Comparison of ENCODE assay signal across 36 mouse cellular contexts in the genomic region with DNA sequence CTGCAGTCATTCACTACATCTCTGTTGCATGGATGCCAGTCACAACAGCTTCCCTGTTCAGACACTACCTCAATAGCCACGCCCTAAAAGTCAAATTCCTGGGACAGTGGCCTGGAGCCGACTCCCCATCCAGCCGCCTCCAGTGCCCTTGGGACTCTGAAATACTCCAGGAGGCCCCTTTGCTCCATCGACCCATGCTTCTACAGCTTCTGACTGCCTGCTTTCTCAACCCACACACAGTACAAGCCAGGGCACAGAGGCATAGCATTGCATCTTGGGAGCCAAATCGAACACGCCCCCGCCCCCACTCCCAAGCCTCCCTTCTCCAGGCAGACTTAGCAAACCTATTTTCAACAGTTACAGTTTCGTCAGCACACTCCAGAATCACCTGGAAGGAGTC. TPM values are rescaled to one million over a fixed set of nuclear protein-coding genes. Genes with fewer than 3 reads are reported as not detected.
A peak's percentile ranks its signal among the peaks of the same experiment; 100 is the strongest.
DNase-seq lines count a peak whose midpoint lies in the region; ATAC-seq lines count a peak whose summit lies in the region.
"Had no signal": no experiment of that assay in that cellular context is flagged by ENCODE, and none has a peak within 500 bp of the region (broad histone marks: within the 10 kb centered on the region; RNA-seq: fewer than 3 reads in every experiment).

No protein-coding gene starts in this region.

- H3K36me3 ChIP-seq in limb, embryonic 12.5 days = peaks cover 51% of the 10 kb centered on the region
- peaks cover 47% of the 10 kb centered on the region for H3K36me3 ChIP-seq in limb, embryonic 10.5 days

- no peak for DNase-seq in limb, embryonic 10.5 days (ENCODE audit: low spot score)
- DNase-seq in 3T3-L1 (ENCODE audit: low read depth, low spot score) (peak; percentile 23), ES-CJ7 (ENCODE audit: low read depth, low spot score) (peak; percentile 63)
- DNase-seq in brain, adult 2 months (ENCODE audit: low read depth, low spot score) = peak; percentile 44
- DNase-seq in left cerebral cortex, postnatal 4 days = no peak
- DNase-seq in layer of hippocampus, adult 11-12 months (ENCODE audit: low spot score) = no peak
- no peak for DNase-seq in right cerebral cortex, postnatal 36 days (ENCODE audit: low spot score in 2 of 2)
- DNase-seq: adrenal gland, postnatal 10 days; B cell, adult 2 months; cerebellum, adult 11-12 months; cerebellum, postnatal 10 days; heart, postnatal 14 days; kidney, postnatal 14 days; lung, postnatal 10 days; midbrain, embryonic 14.5 days; right cerebral cortex, adult 18-20 months; right cerebral cortex, postnatal 4 days; thymus, postnatal 4 days had no signal

- WGBS in limb, embryonic 12.5 days = 82% methylated on average over 8 of the region's 8 CpGs
- 88% methylated on average over 8 of the region's 8 CpGs for WGBS in limb, embryonic 10.5 days

- no peak overlapping the region for H3K9ac ChIP-seq in limb, embryonic 12.5 days (replicated peaks)
- H3K9ac ChIP-seq: embryonic facial prominence, embryonic 13.5 days; hindbrain, embryonic 15.5 days; limb, embryonic 15.5 days had no signal

- no peak overlapping the region for H3K4me2 ChIP-seq in limb, embryonic 12.5 days
- H3K4me2 ChIP-seq: embryonic facial prominence, embryonic 13.5 days; hindbrain, embryonic 15.5 days; limb, embryonic 15.5 days had no signal

- 0 out of 2 replicates have a peak, but pooled peaks cover 4% of the 10 kb centered on the region for H3K9me3 ChIP-seq in limb, embryonic 12.5 days
- H3K9me3 ChIP-seq in limb, embryonic 10.5 days (replicated peaks) = no peaks in the 10 kb centered on the region
- H3K9me3 ChIP-seq: embryonic facial prominence, embryonic 13.5 days; hindbrain, embryonic 10.5 days; hindbrain, embryonic 15.5 days; limb, embryonic 15.5 days had no signal

- no peak for ATAC-seq in limb, embryonic 12.5 days (ENCODE audit: insufficient number of reproducible peaks, insufficient read depth, low FRiP score, low TSS enrichment, low read depth)
- ATAC-seq: forebrain, embryonic 16.5 days; inflammation-experienced regulatory T-cells, adult 6 months; Patski had no signal

- H3K27ac ChIP-seq in limb, embryonic 12.5 days = 0 out of 2 replicates have a peak overlapping the region, but pooled peaks have one; percentile 25
- H3K27ac ChIP-seq in limb, embryonic 10.5 days = no peak overlapping the region
- H3K27ac ChIP-seq: embryonic facial prominence, embryonic 13.5 days; hindbrain, embryonic 10.5 days; hindbrain, embryonic 15.5 days; left cerebral cortex, adult 2 months; limb, embryonic 15.5 days; macrophage had no signal

- H3K4me3 ChIP-seq in limb, embryonic 12.5 days (replicated peaks) = no peak overlapping the region
- no peak overlapping the region for H3K4me3 ChIP-seq in limb, embryonic 10.5 days
- H3K4me3 ChIP-seq: embryonic facial prominence, embryonic 13.5 days; hindbrain, embryonic 10.5 days; hindbrain, embryonic 15.5 days; left cerebral cortex, adult 2 months; limb, embryonic 15.5 days had no signal

- no peaks in the 10 kb centered on the region for H3K27me3 ChIP-seq in limb, embryonic 12.5 days
- H3K27me3 ChIP-seq in limb, embryonic 10.5 days (ENCODE audit: low read depth, poor library complexity, severe bottlenecking) = 0 out of 2 replicates have a peak, but pooled peaks cover 5% of the 10 kb centered on the region
- H3K27me3 ChIP-seq: embryonic facial prominence, embryonic 13.5 days; hindbrain, embryonic 15.5 days; limb, embryonic 15.5 days; Patski had no signal

- no peaks in the 10 kb centered on the region for H3K4me1 ChIP-seq in limb, embryonic 12.5 days (replicated peaks)
- H3K4me1 ChIP-seq in limb, embryonic 10.5 days = peaks cover 3% of the 10 kb centered on the region
- H3K4me1 ChIP-seq: embryonic facial prominence, embryonic 13.5 days; limb, embryonic 15.5 days had no signal

- intact Hi-C loops in left cerebral cortex, postnatal 4 days (cut with DNase I) = no loop called here

RNA-seq across cellular contexts. Expression of a gene that starts 16.4 kb away (rescaled TPM):
- polyA plus RNA-seq in limb, embryonic 12.5 days (2016; fragmentation: Nextera tagmentation; extraction: Ambion mirVana) = 124 and 136 TPM in 2 replicates
- 68.9 and 84.4 TPM in 2 replicates for polyA plus RNA-seq in limb, embryonic 10.5 days (2016; fragmentation: Nextera tagmentation; extraction: Ambion mirVana)
- total RNA-seq in left cerebral cortex, postnatal 4 days (2021) = 10 to 100 TPM; 84.0 to 86.4 TPM

RNA-seq across cellular contexts. Expression of a gene that starts 18.8 kb away (rescaled TPM):
- 0.17 TPM in 1 of 2 replicates, not detected in the other for polyA plus RNA-seq in limb, embryonic 12.5 days (2016; fragmentation: Nextera tagmentation; extraction: Ambion mirVana)
- 0.15 and 0.24 TPM in 2 replicates for polyA plus RNA-seq in limb, embryonic 10.5 days (2016; fragmentation: Nextera tagmentation; extraction: Ambion mirVana)
- total RNA-seq in left cerebral cortex, postnatal 4 days (2021) = under 1 TPM in 1 of 2 experiments, not detected in 1; 0.28 TPM
- total RNA-seq: common myeloid progenitor, adult 5-6 weeks; heart, adult 8-10 months; heart, postnatal 14 days; layer of hippocampus, postnatal 10 days; left cerebral cortex, postnatal 25 days; megakaryocyte-erythroid progenitor cell, adult 5-6 weeks; neutrophil, adult 5-6 weeks had no signal
- polyA plus RNA-seq: embryonic facial prominence, embryonic 13.5 days; forebrain, embryonic 16.5 days; heart, embryonic 14.5 days; hindbrain, embryonic 10.5 days; inflammation-experienced regulatory T-cells, adult 6 months; macrophage; Patski had no signal

RNA-seq across cellular contexts. Expression of a gene that starts 53.1 kb away (rescaled TPM):
- 0.84 and 1.1 TPM in 2 replicates for polyA plus RNA-seq in limb, embryonic 12.5 days (2016; fragmentation: Nextera tagmentation; extraction: Ambion mirVana)
- polyA plus RNA-seq in limb, embryonic 10.5 days (2016; fragmentation: Nextera tagmentation; extraction: Ambion mirVana) = 0.48 and 0.64 TPM in 2 replicates
- total RNA-seq in left cerebral cortex, postnatal 4 days (2021) = 10 to 100 TPM; 14.0 to 16.5 TPM
- total RNA-seq: common myeloid progenitor, adult 5-6 weeks; megakaryocyte-erythroid progenitor cell, adult 5-6 weeks; MEL; neutrophil, adult 5-6 weeks had no signal
- polyA plus RNA-seq: inflammation-experienced regulatory T-cells, adult 6 months; macrophage had no signal

Comparison
In these comparisons a context has a peak if more than half of its experiments do, and no peak if none do; other contexts are left out.
1. DNase-seq: peak in 3T3-L1 (single experiment), ES-CJ7 (single experiment) and brain, adult 2 months (single experiment); none in limb, embryonic 10.5 days (single experiment), left cerebral cortex, postnatal 4 days (single experiment), layer of hippocampus, adult 11-12 months (single experiment) and right cerebral cortex, postnatal 36 days (0 of 2).